Mouse (Mus musculus) forebrain, embryonic 11.5 days (tissue): ENCODE results near the gene Fam57b. TPM values are rescaled to one million over a fixed set of nuclear protein-coding genes. Genes with fewer than 3 reads are reported as not detected.

Experiments used
- ATAC-seq: fragments of 200-750 bp; cut with Nextera tagmentation; replicated peaks from 2 replicates; pipeline ENCODE4 v1.8.0; 2017; ENCODE audit warnings: moderate TSS enrichment; ENCODE audit not compliant: low FRiP score
- DNase-seq: peaks from one replicate; pipeline ENCODE4 v3.0.0-alpha.2; 2017; ENCODE audit warnings: low spot score
- H3K27ac ChIP-seq: fragments of 300-500 bp; sonication (generic); 2 replicates; pipeline ENCODE4 v1.5.1; 2014; ENCODE audit warnings: low read depth, low read length
- H3K27me3 ChIP-seq: fragments of 300-500 bp; sonication (generic); 2 replicates; pipeline ENCODE4 v1.6.1; 2014; ENCODE audit warnings: mild to moderate bottlenecking, low read length, mixed read lengths; ENCODE audit not compliant: control insufficient read depth, insufficient read depth
- H3K36me3 ChIP-seq: fragments of 300-500 bp; sonication (generic); 2 replicates; pipeline ENCODE4 v1.6.1; 2014; ENCODE audit warnings: mild to moderate bottlenecking, low read length, moderate library complexity, mixed read lengths; ENCODE audit not compliant: control insufficient read depth, insufficient read depth
- H3K4me1 ChIP-seq: fragments of 300-500 bp; sonication (generic); replicated peaks from 2 replicates; pipeline ENCODE4 v1.6.1; 2014; ENCODE audit warnings: low read length, mixed read lengths; ENCODE audit not compliant: control insufficient read depth, insufficient read depth
- H3K4me2 ChIP-seq: fragments of 300-500 bp; sonication (generic); 2 replicates; pipeline ENCODE4 v1.6.1; 2014; ENCODE audit warnings: low read depth, mild to moderate bottlenecking, low read length, moderate library complexity, mixed read lengths; ENCODE audit not compliant: severe bottlenecking
- H3K4me3 ChIP-seq: fragments of 300-500 bp; sonication (generic); 2 replicates; pipeline ENCODE4 v1.5.1; 2014; ENCODE audit warnings: low read depth, low read length
- H3K9ac ChIP-seq: fragments of 300-500 bp; sonication (generic); 2 replicates; pipeline ENCODE4 v1.6.1; 2014; ENCODE audit warnings: low read length
- H3K9me3 ChIP-seq: fragments of 300-500 bp; sonication (generic); 2 replicates; pipeline ENCODE4 v1.6.1; 2016; ENCODE audit warnings: low read length, mixed read lengths; ENCODE audit not compliant: control insufficient read depth
- WGBS: fragments of 180-500 bp; shearing (Covaris S2); extraction: QIAGEN DNeasy Blood & Tissue Kit; methylation state at CpG from one replicate; pipeline ENCODE4 v1.1.7; 2014; 5-methylcytosine and 5-hydroxymethylcytosine counted together
- polyA plus RNA-seq: library from polyadenylated mRNA; unstranded; fragments of >200 nt; fragmentation: Nextera tagmentation; extraction: Ambion mirVana; gene quantifications from 2 replicates; pipeline ENCODE4 v1.2.1, GENCODE M21; 2014

Fam57b gene
- polyA plus RNA-seq, 1 experiment from 2014 or later: 10.2 TPM

GRCm38 (mm10) chr7:126781661-126782370 is 15.7 kb upstream of the Fam57b start:
- Histone ChIP-seq H3K9ac (peak overlapping the region; percentile 57), H3K4me2 (peak overlapping the region; percentile 83; the same call in 1 of the 2 replicates), H3K27me3 (no peaks in the 10 kb centered on the region), H3K4me3 (no peak overlapping the region; the same call in 1 of the 2 replicates), H3K36me3 (peaks cover 11% of the 10 kb centered on the region), H3K27ac (peak overlapping the region; percentile 32; the same call in 1 of the 2 replicates), H3K4me1 (peaks cover 18% of the 10 kb centered on the region), H3K9me3 (no peaks in the 10 kb centered on the region)
- 42% methylated on average over 11 of the region's 11 CpGs for WGBS
- ATAC-seq (no peak), DNase-seq (no peak)

DNA sequence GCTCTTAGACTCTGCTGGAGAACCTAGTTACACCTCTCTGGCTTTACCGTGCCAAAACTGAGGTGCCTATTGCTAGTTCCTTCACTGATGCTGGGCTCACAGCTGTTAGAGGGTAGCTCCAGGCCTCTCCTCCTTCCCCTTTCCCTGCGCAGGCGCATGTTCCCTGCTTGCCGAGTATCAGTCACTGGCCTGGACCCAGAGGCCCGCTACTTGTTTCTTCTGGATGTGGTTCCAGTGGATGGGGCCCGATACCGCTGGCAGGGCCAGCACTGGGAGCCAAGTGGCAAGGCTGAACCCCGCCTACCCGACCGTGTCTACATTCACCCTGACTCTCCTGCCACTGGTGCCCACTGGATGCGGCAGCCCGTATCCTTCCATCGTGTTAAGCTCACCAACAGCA is 14.8 kb upstream of the Fam57b start:
- no peaks in the 10 kb centered on the region for H3K27me3 ChIP-seq
- peaks cover 11% of the 10 kb centered on the region for H3K4me1 ChIP-seq
- H3K27ac ChIP-seq: no peak overlapping the region
- no peak overlapping the region for H3K9ac ChIP-seq
- ATAC-seq (no peak), DNase-seq (no peak)
- no peak overlapping the region for H3K4me3 ChIP-seq
- H3K4me2 ChIP-seq: no peak overlapping the region
- H3K36me3 ChIP-seq: peaks cover 18% of the 10 kb centered on the region
- no peaks in the 10 kb centered on the region for H3K9me3 ChIP-seq
- 85% methylated on average over 13 of the region's 13 CpGs for WGBS

GRCm38 (mm10) chr7:126784469-126784868 is 13.0 kb upstream of the Fam57b start:
- no peaks in the 10 kb centered on the region for H3K27me3 ChIP-seq
- H3K27ac ChIP-seq: no peak overlapping the region
- H3K9ac ChIP-seq: no peak overlapping the region
- WGBS: 92% methylated on average over 7 of the region's 7 CpGs
- peaks cover 28% of the 10 kb centered on the region for H3K36me3 ChIP-seq
- ATAC-seq: no peak
- H3K9me3 ChIP-seq: no peaks in the 10 kb centered on the region
- H3K4me2 ChIP-seq: no peak overlapping the region
- H3K4me1 ChIP-seq: peaks cover 10% of the 10 kb centered on the region
- H3K4me3 ChIP-seq: no peak overlapping the region
- no peak for DNase-seq

- H3K36me3 ChIP-seq: peaks cover 28% of the 10 kb centered on the region
- H3K27me3 ChIP-seq: no peaks in the 10 kb centered on the region
- ATAC-seq (no peak), DNase-seq (no peak)
- H3K9me3 ChIP-seq: no peaks in the 10 kb centered on the region
- peaks cover 7% of the 10 kb centered on the region for H3K4me1 ChIP-seq
- no peak overlapping the region for H3K9ac ChIP-seq
- no peak overlapping the region for H3K27ac ChIP-seq
- no peak overlapping the region for H3K4me3 ChIP-seq
- 87% methylated on average over 4 of the region's 4 CpGs for WGBS
- no peak overlapping the region for H3K4me2 ChIP-seq
Measured at GRCm38 (mm10) chr7:126785056-126785455, 12.4 kb upstream of the Fam57b start.

DNA sequence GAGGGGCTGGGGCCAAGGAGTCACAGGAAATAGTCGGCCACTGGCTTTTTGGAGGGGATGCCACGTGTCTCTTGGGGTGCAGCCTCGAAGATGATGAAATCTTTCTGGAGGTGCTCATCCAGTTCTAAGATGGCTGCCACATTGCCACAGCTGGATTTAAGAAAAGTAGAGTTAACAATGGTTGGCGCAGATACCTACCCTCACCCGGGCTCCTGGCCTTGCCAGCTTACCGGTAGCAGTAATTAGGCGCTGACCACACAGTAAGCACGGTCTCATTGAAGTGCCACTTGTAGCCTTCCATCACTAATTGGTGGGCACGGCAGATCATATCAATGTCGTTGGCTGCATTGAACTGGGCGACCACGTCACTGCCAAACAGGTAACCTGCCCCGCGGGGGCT is 11.3 kb upstream of the Fam57b start:
- Histone ChIP-seq H3K4me3 (no peak overlapping the region), H3K4me2 (no peak overlapping the region), H3K4me1 (peaks cover 6% of the 10 kb centered on the region), H3K9ac (no peak overlapping the region), H3K36me3 (peaks cover 28% of the 10 kb centered on the region), H3K27me3 (no peaks in the 10 kb centered on the region), H3K27ac (no peak overlapping the region), H3K9me3 (no peaks in the 10 kb centered on the region)
- no peak for DNase-seq
- 92% methylated on average over 14 of the region's 14 CpGs for WGBS
- no peak for ATAC-seq

DNA sequence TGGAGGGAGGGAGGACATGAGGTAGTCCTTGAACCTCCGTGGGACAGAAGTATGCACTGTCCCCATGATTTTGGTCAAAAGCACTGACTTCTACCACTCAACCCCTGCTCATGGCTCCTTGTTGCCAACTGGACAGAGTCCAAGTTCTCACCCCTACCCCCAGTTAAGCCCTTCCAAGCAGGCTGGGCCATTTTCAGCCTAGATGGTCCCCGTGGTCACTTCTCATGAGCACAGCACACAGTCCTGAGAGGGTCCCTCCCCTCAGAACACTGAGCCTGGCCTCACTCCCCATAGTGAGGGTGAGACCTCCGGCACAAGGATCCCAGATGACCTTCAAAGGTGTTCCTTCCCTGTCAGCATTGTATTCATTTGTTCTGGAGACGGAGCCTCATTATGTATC is 8.3 kb upstream of the Fam57b start:
- H3K4me3 ChIP-seq: no peak overlapping the region
- ATAC-seq (no peak), DNase-seq (no peak)
- no peaks in the 10 kb centered on the region for H3K27me3 ChIP-seq
- H3K4me1 ChIP-seq: peaks cover 2% of the 10 kb centered on the region; the same call in 1 of the 2 replicates
- 85% methylated on average over 4 of the region's 4 CpGs for WGBS
- H3K36me3 ChIP-seq: peaks cover 28% of the 10 kb centered on the region
- no peak overlapping the region for H3K27ac ChIP-seq
- H3K9ac ChIP-seq: no peak overlapping the region
- H3K9me3 ChIP-seq: no peaks in the 10 kb centered on the region
- H3K4me2 ChIP-seq: no peak overlapping the region

DNA sequence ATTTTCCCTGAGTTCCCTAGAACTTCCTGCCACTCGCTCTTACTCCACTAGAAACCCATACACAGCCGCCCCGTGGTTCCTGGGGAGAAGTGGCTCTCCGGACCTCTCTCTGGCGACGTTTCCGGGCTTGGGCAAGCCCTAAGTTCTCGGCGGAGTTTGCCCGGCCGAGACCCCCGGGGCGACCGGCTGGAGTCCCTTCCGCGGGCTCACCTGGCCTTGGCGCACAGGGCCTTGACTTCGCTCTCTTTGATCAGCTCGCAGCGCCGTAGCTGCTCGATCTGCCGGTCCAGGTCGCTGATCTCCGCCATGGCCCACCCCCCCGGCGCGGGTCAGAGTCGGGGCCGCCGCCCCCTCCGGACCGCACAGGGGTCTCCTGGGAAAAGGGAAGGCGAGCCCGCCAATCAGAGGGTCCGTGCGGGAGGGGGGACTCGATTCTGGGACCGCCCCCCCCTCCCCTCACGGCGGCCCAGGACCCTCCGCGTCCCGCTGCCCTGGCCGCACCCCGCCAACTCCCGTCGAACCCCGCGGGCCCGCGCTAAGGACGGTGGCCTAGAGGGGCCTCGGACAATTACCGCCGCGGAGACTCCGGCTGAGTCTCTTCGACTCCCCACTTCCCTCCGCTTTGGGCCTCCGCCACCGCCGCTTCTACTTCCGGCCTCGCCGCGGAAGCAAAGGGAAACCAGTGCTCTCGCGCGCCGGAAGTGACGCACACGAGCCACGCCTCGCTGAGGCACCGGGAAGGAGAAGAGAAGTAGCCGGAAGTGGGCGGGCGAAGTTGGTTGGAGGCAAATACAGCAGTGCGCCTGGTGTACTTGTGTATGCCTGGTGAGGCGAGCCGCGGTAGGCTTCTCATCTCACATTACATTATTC is 5.4 kb upstream of the Fam57b start, which contains the start of gene Ppp4c:
Ppp4c (minus strand) TSS at position 646 of the 870 bp plus-strand sequence.
- ATAC-seq (peak; percentile 95), DNase-seq (peak; percentile 98)
- no peaks in the 10 kb centered on the region for H3K9me3 ChIP-seq
- H3K4me3 ChIP-seq: peak within 1 kb of the TSS; percentile 64
- H3K36me3 ChIP-seq: peaks cover 22% of the 10 kb centered on the region; the same call in 1 of the 2 replicates
- peak within 1 kb of the TSS; percentile 56 for H3K4me2 ChIP-seq
- H3K4me1 ChIP-seq: peaks cover 10% of the 10 kb centered on the region
- H3K27ac ChIP-seq: peak within 1 kb of the TSS; percentile 93
- H3K27me3 ChIP-seq: no peaks in the 10 kb centered on the region
- peak within 1 kb of the TSS; percentile 84 for H3K9ac ChIP-seq
- under 1% methylated on average over 81 of the region's 83 CpGs for WGBS

DNA sequence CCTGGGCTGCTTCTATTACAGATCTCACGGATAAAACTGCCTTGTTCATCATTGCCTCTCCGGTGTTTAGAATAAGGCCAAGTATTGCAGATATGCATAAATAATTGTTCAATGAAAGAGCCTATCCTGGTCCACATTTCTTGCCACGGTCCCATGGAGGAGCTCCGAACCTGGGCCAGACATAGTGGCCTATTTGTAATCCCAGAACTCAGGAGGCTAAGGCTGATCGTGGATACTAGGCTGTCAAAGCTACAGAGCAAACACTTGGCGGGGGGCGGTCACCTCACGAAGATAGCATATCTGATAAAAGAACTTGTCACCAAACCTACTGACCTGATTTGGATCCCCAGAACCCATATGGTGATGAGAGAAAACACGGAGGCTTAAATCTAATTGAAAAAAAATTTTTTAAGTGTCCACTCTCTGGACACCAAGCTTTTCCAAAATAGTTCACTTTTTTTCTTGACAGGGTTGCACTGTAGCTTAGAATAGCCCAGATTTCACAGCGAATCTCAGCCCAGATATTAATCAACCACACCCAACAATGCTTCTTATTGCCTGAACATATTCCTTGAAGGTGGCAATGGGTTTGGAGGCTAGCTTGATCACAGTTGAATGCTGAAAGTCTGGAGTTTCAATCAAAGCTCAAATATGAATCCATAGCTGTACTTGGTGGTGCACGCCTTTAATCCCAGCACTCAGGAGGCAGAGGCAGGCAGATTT is 4.6 kb upstream of the Fam57b start:
- no peak for DNase-seq
- ATAC-seq: peak; percentile 44
- H3K4me1 ChIP-seq: peaks cover 18% of the 10 kb centered on the region
- H3K9ac ChIP-seq: peak overlapping the region; percentile 84
- peaks cover 17% of the 10 kb centered on the region; the same call in 1 of the 2 replicates for H3K36me3 ChIP-seq
- H3K27ac ChIP-seq: peak overlapping the region; percentile 93
- peak overlapping the region; percentile 56 for H3K4me2 ChIP-seq
- WGBS: 30% methylated on average over 11 of the region's 11 CpGs
- peak overlapping the region; percentile 64 for H3K4me3 ChIP-seq
- no peaks in the 10 kb centered on the region for H3K9me3 ChIP-seq
- H3K27me3 ChIP-seq: no peaks in the 10 kb centered on the region
